13 mouse cellular contexts compared by ENCODE assay signal in genomic region chr9:42035213-42035765, GRCm38 (mm10).
DNase-seq lines count a peak whose midpoint lies in the region; ATAC-seq lines count a peak whose summit lies in the region.
"Had no signal": no experiment of that assay in that cellular context is flagged by ENCODE, and none has a peak within 500 bp of the region (broad histone marks: within the 10 kb centered on the region; RNA-seq: fewer than 3 reads in every experiment).

No protein-coding gene starts in this region.

- peaks cover 35% of the 10 kb centered on the region for H3K4me1 ChIP-seq in hindbrain, embryonic 13.5 days (replicated peaks)
- H3K4me1 ChIP-seq in hindbrain, embryonic 10.5 days (replicated peaks): peaks cover 12% of the 10 kb centered on the region; the same call in 1 of the 2 replicates
- H3K4me1 ChIP-seq in liver, embryonic 12.5 days: no peaks in the 10 kb centered on the region
- H3K4me1 ChIP-seq: heart, embryonic 12.5 days had no signal

- no peak overlapping the region for H3K4me3 ChIP-seq in hindbrain, embryonic 13.5 days
- no peak overlapping the region for H3K4me3 ChIP-seq in hindbrain, embryonic 10.5 days
- H3K4me3 ChIP-seq in liver, embryonic 12.5 days: no peak overlapping the region
- H3K4me3 ChIP-seq: forebrain, embryonic 10.5 days; heart, embryonic 12.5 days; midbrain, embryonic 15.5 days had no signal

- intact Hi-C loops in left cerebral cortex, postnatal 4 days (cut with DNase I): no loop called here
- intact Hi-C loops in left cerebral cortex, postnatal 36 days (cut with DNase I): no loop called here

- no peak overlapping the region for H3K9ac ChIP-seq in hindbrain, embryonic 13.5 days
- no peak overlapping the region for H3K9ac ChIP-seq in liver, embryonic 12.5 days
- H3K9ac ChIP-seq: heart, embryonic 12.5 days; liver, embryonic 14.5 days; midbrain, embryonic 15.5 days had no signal

- H3K27me3 ChIP-seq in hindbrain, embryonic 13.5 days: no peaks in the 10 kb centered on the region
- H3K27me3 ChIP-seq in hindbrain, embryonic 10.5 days (ENCODE audit: insufficient read depth, poor library complexity, severe bottlenecking): peaks cover 14% of the 10 kb centered on the region; the same call in 1 of the 2 replicates
- no peaks in the 10 kb centered on the region for H3K27me3 ChIP-seq in liver, embryonic 12.5 days (replicated peaks)
- H3K27me3 ChIP-seq: heart, embryonic 12.5 days; midbrain, embryonic 15.5 days had no signal

- no peak for ATAC-seq in hindbrain, embryonic 13.5 days (ENCODE audit: low FRiP score)
- no peak for ATAC-seq in liver, embryonic 12.5 days
- ATAC-seq: activated CD4-positive, CD25-positive, alpha-beta regulatory T cell, adult 4 months had no signal

- 70% methylated on average over 12 of the region's 12 CpGs for WGBS in hindbrain, embryonic 13.5 days
- 82% methylated on average over 12 of the region's 12 CpGs for WGBS in hindbrain, embryonic 10.5 days
- 70% methylated on average over 12 of the region's 12 CpGs for WGBS in liver, embryonic 12.5 days (ENCODE audit: insufficient replicate concordance)

- DNase-seq in hindbrain, embryonic 10.5 days (ENCODE audit: low spot score): no peak
- peak; percentile 17 for DNase-seq in left cerebral cortex, postnatal 4 days
- no peak for DNase-seq in left cerebral cortex, postnatal 36 days (ENCODE audit: low spot score in 2 of 2)
- DNase-seq in brain, adult 2 months (ENCODE audit: low read depth, low spot score): peak; percentile 95
- DNase-seq in cerebellum, adult 9-11 months: peak; percentile 91
- DNase-seq in Muller cell, postnatal 12 days (ENCODE audit: inconsistent ontology term): no peak

- H3K4me2 ChIP-seq in hindbrain, embryonic 13.5 days: no peak overlapping the region
- no peak overlapping the region for H3K4me2 ChIP-seq in liver, embryonic 12.5 days
- H3K4me2 ChIP-seq: heart, embryonic 12.5 days; midbrain, embryonic 15.5 days had no signal

- H3K9me3 ChIP-seq in hindbrain, embryonic 13.5 days: no peaks in the 10 kb centered on the region
- no peaks in the 10 kb centered on the region for H3K9me3 ChIP-seq in hindbrain, embryonic 10.5 days
- no peaks in the 10 kb centered on the region for H3K9me3 ChIP-seq in liver, embryonic 12.5 days (replicated peaks)
- H3K9me3 ChIP-seq: forebrain, embryonic 10.5 days; heart, embryonic 12.5 days; midbrain, embryonic 15.5 days had no signal

- H3K36me3 ChIP-seq in hindbrain, embryonic 13.5 days: peaks cover 12% of the 10 kb centered on the region; the same call in 1 of the 2 replicates
- H3K36me3 ChIP-seq in hindbrain, embryonic 10.5 days: 0 out of 2 replicates have a peak, but pooled peaks cover 2% of the 10 kb centered on the region
- H3K36me3 ChIP-seq in liver, embryonic 12.5 days: no peaks in the 10 kb centered on the region
- H3K36me3 ChIP-seq: forebrain, embryonic 10.5 days; heart, embryonic 12.5 days; midbrain, embryonic 15.5 days had no signal

- peak overlapping the region; percentile 50 for H3K27ac ChIP-seq in hindbrain, embryonic 13.5 days
- H3K27ac ChIP-seq in hindbrain, embryonic 10.5 days: no peak overlapping the region
- H3K27ac ChIP-seq in liver, embryonic 12.5 days: no peak overlapping the region
- H3K27ac ChIP-seq: forebrain, embryonic 10.5 days; liver, embryonic 14.5 days; midbrain, embryonic 15.5 days had no signal

Comparison
In these comparisons a context has a peak if more than half of its experiments do, and no peak if none do; other contexts are left out.
1. DNase-seq: peak in left cerebral cortex, postnatal 4 days (single experiment), brain, adult 2 months (single experiment) and cerebellum, adult 9-11 months (single experiment); none in hindbrain, embryonic 10.5 days (single experiment), left cerebral cortex, postnatal 36 days (0 of 2) and Muller cell, postnatal 12 days (single experiment).